Mouse (Mus musculus): Measurements from ENCODE around the gene Sash3.

- TF ChIP-seq POLR2A (IDR thresholded peaks at IDR 0.05; ENCODE audit: borderline replicate concordance, insufficient read depth, low read length) (no peak), CTCF (IDR thresholded peaks at IDR 0.05; ENCODE audit: borderline replicate concordance, insufficient read depth, low read depth, low read length) (no peak)
These were observed 35.6 kb downstream of the Sash3 start for GRCm38 (mm10) chrX:48181844-48182243.
